20 mouse cellular contexts compared by ENCODE assay signal in the genomic region with DNA sequence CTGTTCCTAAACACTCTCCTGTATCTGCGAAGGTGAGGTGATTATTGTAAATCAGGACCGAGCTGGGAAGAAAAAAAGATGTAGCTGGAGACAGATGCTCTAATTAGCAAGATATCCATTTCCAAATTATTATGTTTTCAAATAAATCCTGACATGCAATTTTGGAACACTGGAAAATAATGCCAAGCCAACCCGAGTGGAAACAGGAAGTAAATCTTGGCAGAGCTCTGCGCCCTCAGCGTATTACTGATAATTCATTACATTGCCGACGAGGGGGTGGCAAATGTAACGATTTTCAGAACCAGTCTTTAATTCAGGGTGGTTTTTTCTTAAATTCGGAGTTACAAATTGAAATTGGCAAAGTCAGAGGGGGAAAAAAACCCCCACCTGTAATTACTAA. TPM values are rescaled to one million over a fixed set of nuclear protein-coding genes. Genes with fewer than 3 reads are reported as not detected.
DNase-seq lines count a peak whose midpoint lies in the region; ATAC-seq and TF ChIP-seq lines count a peak whose summit lies in the region.
"Had no signal": no experiment of that assay in that cellular context is flagged by ENCODE, and none has a peak within 500 bp of the region (broad histone marks: within the 10 kb centered on the region; RNA-seq: fewer than 3 reads in every experiment).

No protein-coding gene starts in this region.

- no peak for TF ChIP-seq CTCF in kidney, adult 2 months (conservative IDR thresholded peaks at IDR 0.05; ENCODE audit: insufficient read depth, insufficient read length, low read depth, low read length)
- TF ChIP-seq CTCF in lung, embryonic 14.5 days (IDR thresholded peaks at IDR 0.05; ENCODE audit: low read depth), result no peak
- no peak for TF ChIP-seq CTCF in lung, adult 2 months (IDR thresholded peaks at IDR 0.05; ENCODE audit: insufficient read depth, low read length)
- TF ChIP-seq CTCF in lung, postnatal 0 days (IDR thresholded peaks at IDR 0.05), result no peak

- DNase-seq in kidney, adult 2 months, result peak; percentile 23
- no peak for DNase-seq in kidney, adult 9 months
- DNase-seq in lung, embryonic 14.5 days, result peak; percentile 66
- no peak for DNase-seq in lung, adult 2 months
- peak; percentile 24 for DNase-seq in lung, postnatal 0 days (ENCODE audit: low spot score)
- DNase-seq: cerebellum, adult 11-12 months; cerebellum, postnatal 36 days; gastrocnemius, postnatal 14 days; heart, adult 18-20 months; heart, postnatal 4 days; right cerebral cortex, postnatal 25 days; thymus, postnatal 36 days had no signal

- no peaks in the 10 kb centered on the region for H3K9me3 ChIP-seq in lung, embryonic 14.5 days (ENCODE audit: low read depth, low read length)
- H3K9me3 ChIP-seq in lung, postnatal 0 days (ENCODE audit: low read length), result no peaks in the 10 kb centered on the region
- no peaks in the 10 kb centered on the region for H3K9me3 ChIP-seq in stomach, embryonic 15.5 days
- H3K9me3 ChIP-seq: forebrain, embryonic 12.5 days; heart, embryonic 15.5 days; limb, embryonic 12.5 days; liver, embryonic 12.5 days had no signal

- H3K4me2 ChIP-seq in lung, embryonic 14.5 days, result peak overlapping the region; percentile 41
- peak overlapping the region; percentile 39 for H3K4me2 ChIP-seq in lung, postnatal 0 days (replicated peaks; ENCODE audit: low read depth, low read length)
- peak overlapping the region; percentile 13 for H3K4me2 ChIP-seq in stomach, embryonic 15.5 days
- H3K4me2 ChIP-seq: forebrain, embryonic 12.5 days; heart, embryonic 15.5 days; limb, embryonic 12.5 days; liver, embryonic 12.5 days had no signal

- no peak overlapping the region for H3K27ac ChIP-seq in kidney, adult 2 months (ENCODE audit: insufficient read depth, low read depth, low read length)
- H3K27ac ChIP-seq in lung, embryonic 14.5 days (ENCODE audit: low read depth), result no peak overlapping the region
- no peak overlapping the region for H3K27ac ChIP-seq in lung, postnatal 0 days (ENCODE audit: low read length)
- no peak overlapping the region for H3K27ac ChIP-seq in stomach, embryonic 15.5 days
- H3K27ac ChIP-seq: forebrain, embryonic 12.5 days; heart, embryonic 15.5 days; limb, embryonic 12.5 days; liver, embryonic 12.5 days had no signal

- no peaks in the 10 kb centered on the region; the same call in 1 of the 2 replicates for H3K4me1 ChIP-seq in kidney, adult 2 months (ENCODE audit: control insufficient read depth, insufficient read depth, low read length)
- 0 out of 2 replicates have a peak, but pooled peaks cover 4% of the 10 kb centered on the region for H3K4me1 ChIP-seq in lung, embryonic 14.5 days (ENCODE audit: insufficient read depth)
- peaks cover 3% of the 10 kb centered on the region for H3K4me1 ChIP-seq in lung, adult 2 months (ENCODE audit: control insufficient read depth, insufficient read depth, low read length)
- no peaks in the 10 kb centered on the region for H3K4me1 ChIP-seq in lung, postnatal 0 days (ENCODE audit: insufficient read depth, low read depth, low read length)
- H3K4me1 ChIP-seq in stomach, embryonic 15.5 days, result no peaks in the 10 kb centered on the region
- H3K4me1 ChIP-seq: forebrain, embryonic 12.5 days; heart, embryonic 15.5 days; limb, embryonic 12.5 days; liver, embryonic 12.5 days had no signal

- no peaks in the 10 kb centered on the region for H3K27me3 ChIP-seq in kidney, adult 2 months (replicated peaks; ENCODE audit: control insufficient read depth, insufficient read depth, low read length)
- no peaks in the 10 kb centered on the region for H3K27me3 ChIP-seq in lung, embryonic 14.5 days (ENCODE audit: insufficient read depth, low read length)
- H3K27me3 ChIP-seq in lung, postnatal 0 days (replicated peaks; ENCODE audit: insufficient read depth, low read length), result no peaks in the 10 kb centered on the region
- H3K27me3 ChIP-seq in stomach, embryonic 15.5 days (replicated peaks), result no peaks in the 10 kb centered on the region
- H3K27me3 ChIP-seq: forebrain, embryonic 12.5 days; heart, embryonic 15.5 days; limb, embryonic 12.5 days; liver, embryonic 12.5 days had no signal

- TF ChIP-seq POLR2A in kidney, adult 2 months (IDR thresholded peaks at IDR 0.05; ENCODE audit: low read depth, low read length), result no peak
- TF ChIP-seq POLR2A in lung, adult 2 months (IDR thresholded peaks at IDR 0.05; ENCODE audit: borderline replicate concordance, extremely low read depth, low read depth, low read length), result no peak

- 26% methylated on average over 9 of the region's 9 CpGs for WGBS in kidney, adult 2 months
- WGBS in lung, embryonic 14.5 days, result 54% methylated on average over 9 of the region's 9 CpGs
- WGBS in lung, adult 2 months, result 33% methylated on average over 9 of the region's 9 CpGs
- 42% methylated on average over 9 of the region's 9 CpGs for WGBS in lung, postnatal 0 days
- 64% methylated on average over 9 of the region's 9 CpGs for WGBS in stomach, embryonic 15.5 days

- no peaks in the 10 kb centered on the region for H3K36me3 ChIP-seq in kidney, adult 2 months (ENCODE audit: control insufficient read depth, insufficient read depth, low read length)
- H3K36me3 ChIP-seq in lung, embryonic 14.5 days (ENCODE audit: insufficient read depth), result no peaks in the 10 kb centered on the region
- H3K36me3 ChIP-seq in lung, postnatal 0 days (ENCODE audit: insufficient read depth, low read length), result no peaks in the 10 kb centered on the region
- H3K36me3 ChIP-seq in stomach, embryonic 15.5 days, result no peaks in the 10 kb centered on the region
- H3K36me3 ChIP-seq: forebrain, embryonic 12.5 days; heart, embryonic 15.5 days; limb, embryonic 12.5 days; liver, embryonic 12.5 days had no signal

- H3K4me3 ChIP-seq in kidney, adult 2 months (ENCODE audit: insufficient read depth, low read depth, low read length), result no peak overlapping the region
- H3K4me3 ChIP-seq in lung, embryonic 14.5 days (ENCODE audit: low read depth, low read length), result no peak overlapping the region
- H3K4me3 ChIP-seq in lung, adult 2 months (replicated peaks; ENCODE audit: extremely low read depth, low read depth, low read length), result no peak overlapping the region
- no peak overlapping the region for H3K4me3 ChIP-seq in lung, postnatal 0 days (ENCODE audit: low read depth, low read length)
- no peak overlapping the region for H3K4me3 ChIP-seq in stomach, embryonic 15.5 days (replicated peaks)
- H3K4me3 ChIP-seq: forebrain, embryonic 12.5 days; heart, embryonic 15.5 days; limb, embryonic 12.5 days; liver, embryonic 12.5 days had no signal

- no peak for TF ChIP-seq EP300 in lung, postnatal 0 days (IDR thresholded peaks at IDR 0.05)

- H3K9ac ChIP-seq in lung, embryonic 14.5 days, result no peak overlapping the region
- no peak overlapping the region for H3K9ac ChIP-seq in lung, postnatal 0 days (replicated peaks; ENCODE audit: low read depth)
- no peak overlapping the region for H3K9ac ChIP-seq in stomach, embryonic 15.5 days
- H3K9ac ChIP-seq: forebrain, embryonic 12.5 days; heart, embryonic 15.5 days; limb, embryonic 12.5 days; liver, embryonic 12.5 days had no signal

- ATAC-seq in lung, embryonic 14.5 days (ENCODE audit: insufficient read depth), result no peak
- ATAC-seq in lung, postnatal 0 days, result no peak
- ATAC-seq in stomach, embryonic 15.5 days (ENCODE audit: insufficient read depth, low FRiP score, low read depth), result no peak
- no peak for ATAC-seq in cerebellum, adult (ENCODE audit: insufficient number of reproducible peaks, low FRiP score, low TSS enrichment)
- ATAC-seq: hindbrain, embryonic 16.5 days; liver, embryonic 12.5 days; midbrain, embryonic 16.5 days had no signal

RNA-seq across cellular contexts. Expression of gene Cabcoco1, which starts 35.6 kb away (rescaled TPM):
- 10.0 and 12.3 TPM in 2 replicates for polyA plus RNA-seq in kidney, adult 2 months (2012; rRNA removed)
- 2.4 and 3.0 TPM in 2 replicates for polyA plus RNA-seq in lung, embryonic 14.5 days (2014; fragmentation: Nextera tagmentation; extraction: Ambion mirVana)
- 1.6 and 2.2 TPM in 2 replicates for polyA plus RNA-seq in lung, adult 2 months (2012; rRNA removed)
- polyA plus RNA-seq in lung, postnatal 0 days (2015; fragmentation: Nextera tagmentation; extraction: Ambion mirVana), result 10.7 and 11.2 TPM in 2 replicates
- polyA plus RNA-seq in stomach, embryonic 15.5 days (2015; fragmentation: Nextera tagmentation; extraction: Ambion mirVana), result 3.1 and 3.9 TPM in 2 replicates

Comparison
In these comparisons a context has a peak if more than half of its experiments do, and no peak if none do; other contexts are left out.
1. DNase-seq: peak in kidney, adult 2 months (single experiment), lung, embryonic 14.5 days (single experiment) and lung, postnatal 0 days (single experiment); none in kidney, adult 9 months (single experiment) and lung, adult 2 months (single experiment).
2. Peak in every context shown above with its lines, with median percentiles within 50 percentile points of each other: H3K4me2 ChIP-seq.